Mouse (Mus musculus): Measurements from ENCODE around the gene Asic4.

GRCm38 (mm10) chr1:75477966-75478290, 27.7 kb downstream of the Asic4 start:
- TF ChIP-seq CTCF (IDR thresholded peaks at IDR 0.05; ENCODE audit: borderline replicate concordance, control insufficient read depth, extremely low read depth, insufficient read depth, low read length, poor library complexity): no peak
- no peak for TF ChIP-seq POLR2A (IDR thresholded peaks at IDR 0.05; ENCODE audit: control insufficient read depth, extremely low read depth, insufficient read depth, low read length, poor library complexity)

Measured in thymus, adult 2 months (tissue).